Mouse (Mus musculus): ENCODE measurements around the gene Sept9. TPM values are rescaled to one million over a fixed set of nuclear protein-coding genes. Genes with fewer than 3 reads are reported as not detected.

The Sept9 gene
- polyA plus RNA-seq, 1 experiment from 2014 or later: 182 TPM

- 11% methylated on average over 20 of the region's 20 CpGs for WGBS
- Histone ChIP-seq H3K36me3 (replicated peaks; ENCODE audit: control insufficient read depth, insufficient read depth, low read depth, low read length) (no peaks in the 10 kb centered on the region), H3K9me3 (replicated peaks; ENCODE audit: control insufficient read depth, low read length) (no peaks in the 10 kb centered on the region), H3K27me3 (ENCODE audit: control insufficient read depth, insufficient read depth, low read length) (no peaks in the 10 kb centered on the region), H3K4me3 (ENCODE audit: low read depth, low read length) (no peak overlapping the region), H3K9ac (replicated peaks; ENCODE audit: low read length) (peak overlapping the region; percentile 30), H3K4me1 (ENCODE audit: control insufficient read depth, insufficient read depth, low read length) (peaks cover 42% of the 10 kb centered on the region), H3K4me2 (ENCODE audit: low read depth, low read length) (peak overlapping the region; percentile 38), H3K27ac (replicated peaks; ENCODE audit: low read depth, low read length) (peak overlapping the region; percentile 86)
- ATAC-seq (replicated peaks; ENCODE audit: insufficient number of reproducible peaks, low FRiP score, low TSS enrichment, low read depth) (peak; percentile 24; the same call in 1 of the 2 replicates), DNase-seq (ENCODE audit: low spot score) (no peak)
Observed at GRCm38 (mm10) chr11:117317429-117318101, 118.1 kb downstream of the Sept9 start.

DNA sequence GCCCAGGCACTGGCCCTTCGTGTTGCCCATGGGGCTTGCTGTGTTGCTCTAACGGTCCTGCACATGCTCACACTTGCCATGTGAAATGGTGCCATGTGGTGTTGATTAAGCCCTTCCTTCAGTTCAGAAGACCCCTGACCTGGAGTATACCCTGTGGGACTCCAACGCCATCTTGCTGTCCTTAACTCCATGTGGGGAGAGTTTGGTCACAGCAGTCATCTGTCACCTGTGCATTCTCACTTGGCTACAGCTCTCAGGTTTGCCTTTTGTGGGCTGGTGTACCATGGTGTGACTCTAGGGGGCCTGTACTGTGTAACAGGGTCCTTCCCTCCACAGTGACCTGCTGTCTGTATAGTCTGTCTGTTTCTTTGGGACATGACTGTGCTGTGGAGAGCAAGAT lies 118.7 kb downstream of the Sept9 start:
- Histone ChIP-seq H3K4me1 (ENCODE audit: control insufficient read depth, insufficient read depth, low read length) (peaks cover 38% of the 10 kb centered on the region), H3K27me3 (ENCODE audit: control insufficient read depth, insufficient read depth, low read length) (no peaks in the 10 kb centered on the region), H3K9ac (replicated peaks; ENCODE audit: low read length) (peak overlapping the region; percentile 30; the same call in 1 of the 2 replicates), H3K36me3 (replicated peaks; ENCODE audit: control insufficient read depth, insufficient read depth, low read depth, low read length) (no peaks in the 10 kb centered on the region), H3K27ac (replicated peaks; ENCODE audit: low read depth, low read length) (peak overlapping the region; percentile 86), H3K4me2 (ENCODE audit: low read depth, low read length) (peak overlapping the region; percentile 38), H3K4me3 (ENCODE audit: low read depth, low read length) (no peak overlapping the region), H3K9me3 (replicated peaks; ENCODE audit: control insufficient read depth, low read length) (no peaks in the 10 kb centered on the region)
- ATAC-seq (replicated peaks; ENCODE audit: insufficient number of reproducible peaks, low FRiP score, low TSS enrichment, low read depth) (0 out of 2 replicates have a peak, but pooled peaks have one; percentile 12), DNase-seq (ENCODE audit: low spot score) (peak; percentile 72)
- WGBS: 13% methylated on average over 3 of the region's 3 CpGs

DNA sequence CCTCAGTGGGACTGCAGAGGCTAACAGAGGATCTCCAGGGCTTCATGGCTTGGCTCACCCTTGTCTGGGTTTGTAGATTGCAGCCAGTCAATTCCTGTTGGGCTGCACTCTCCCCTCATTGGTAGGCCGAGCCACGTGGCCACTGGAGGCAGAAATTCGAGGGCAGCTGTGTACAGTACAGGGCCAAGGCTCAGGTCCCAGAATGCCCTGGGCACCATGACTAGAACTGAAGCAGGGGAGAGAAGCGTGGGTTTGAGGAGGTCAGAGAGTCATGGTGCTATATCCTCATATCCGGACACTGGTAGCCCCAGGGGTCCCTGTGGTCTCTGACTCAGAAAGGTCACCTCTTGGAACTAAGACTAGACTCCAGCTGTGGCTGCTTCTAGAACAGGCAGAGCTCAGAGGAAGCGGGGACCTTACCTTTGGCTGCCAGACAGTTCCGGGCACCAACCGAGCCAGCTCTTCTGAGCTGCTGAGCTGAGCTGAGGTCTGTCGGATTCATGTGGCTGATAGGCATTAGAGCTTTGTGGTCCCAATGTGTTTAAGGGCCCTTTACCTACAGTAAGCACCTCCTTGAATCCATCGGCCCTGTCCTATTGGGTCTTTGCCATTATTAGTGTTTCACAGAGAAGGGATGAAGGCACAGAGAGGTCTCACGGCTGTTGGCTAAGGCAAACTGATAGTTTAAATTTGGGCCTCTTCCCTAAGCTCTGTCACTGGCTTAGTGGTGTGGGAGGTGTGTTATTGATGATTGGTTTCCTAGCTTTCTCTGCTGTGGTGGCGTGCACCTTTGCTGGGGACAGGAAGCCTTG lies 119.5 kb downstream of the Sept9 start:
- DNase-seq (ENCODE audit: low spot score) (no peak), ATAC-seq (replicated peaks; ENCODE audit: insufficient number of reproducible peaks, low FRiP score, low TSS enrichment, low read depth) (0 out of 2 replicates have a peak, but pooled peaks have one; percentile 25)
- Histone ChIP-seq H3K4me2 (ENCODE audit: low read depth, low read length) (no peak overlapping the region), H3K27me3 (ENCODE audit: control insufficient read depth, insufficient read depth, low read length) (no peaks in the 10 kb centered on the region), H3K4me1 (ENCODE audit: control insufficient read depth, insufficient read depth, low read length) (peaks cover 40% of the 10 kb centered on the region), H3K9ac (replicated peaks; ENCODE audit: low read length) (no peak overlapping the region), H3K9me3 (replicated peaks; ENCODE audit: control insufficient read depth, low read length) (no peaks in the 10 kb centered on the region), H3K36me3 (replicated peaks; ENCODE audit: control insufficient read depth, insufficient read depth, low read depth, low read length) (no peaks in the 10 kb centered on the region), H3K4me3 (ENCODE audit: low read depth, low read length) (no peak overlapping the region), H3K27ac (replicated peaks; ENCODE audit: low read depth, low read length) (peak overlapping the region; percentile 86)
- 34% methylated on average over 12 of the region's 12 CpGs for WGBS

DNA sequence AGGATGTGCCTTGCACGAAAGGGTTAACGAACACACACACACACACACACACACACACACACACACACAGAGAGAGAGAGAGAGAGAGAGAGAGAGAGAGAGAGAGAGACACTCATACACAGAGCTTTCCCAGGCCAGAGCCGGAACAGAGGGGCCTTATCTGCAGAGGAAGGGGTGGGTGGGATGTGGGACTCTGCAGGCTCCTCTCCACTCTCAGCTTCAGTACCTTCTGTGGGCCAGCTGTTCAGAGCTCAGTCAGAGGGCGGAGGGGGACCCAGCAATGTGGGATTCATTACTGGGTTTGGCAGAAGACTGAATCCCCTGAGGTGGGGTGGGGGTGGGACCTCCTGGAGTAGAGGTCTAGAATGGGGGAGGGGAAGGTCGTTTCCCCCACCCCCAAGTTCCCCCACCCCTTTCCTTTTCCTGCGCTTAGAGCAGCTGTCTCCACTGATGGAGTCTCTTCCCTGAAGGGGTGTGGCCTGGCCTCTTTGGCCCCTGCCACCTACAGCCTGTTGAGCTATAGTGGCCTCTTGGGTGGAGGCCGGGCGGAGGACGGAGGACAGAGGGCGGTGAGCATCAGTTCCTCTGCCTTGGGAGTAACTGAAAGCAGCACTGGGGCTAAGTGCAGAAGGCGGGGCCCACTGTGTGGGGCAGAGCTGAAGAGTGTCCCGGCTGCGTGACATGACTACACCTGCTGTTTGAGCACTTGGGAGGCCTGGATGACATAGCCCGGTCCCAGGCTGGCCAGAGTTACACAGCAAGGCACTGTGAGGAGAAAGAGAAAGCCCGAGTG lies 120.3 kb downstream of the Sept9 start:
- ATAC-seq (replicated peaks; ENCODE audit: insufficient number of reproducible peaks, low FRiP score, low TSS enrichment, low read depth) (peak; percentile 50), DNase-seq (ENCODE audit: low spot score) (peak; percentile 88)
- Histone ChIP-seq H3K27me3 (ENCODE audit: control insufficient read depth, insufficient read depth, low read length) (no peaks in the 10 kb centered on the region), H3K4me3 (ENCODE audit: low read depth, low read length) (no peak overlapping the region), H3K9me3 (replicated peaks; ENCODE audit: control insufficient read depth, low read length) (no peaks in the 10 kb centered on the region), H3K4me2 (ENCODE audit: low read depth, low read length) (peak overlapping the region; percentile 16; the same call in 1 of the 2 replicates), H3K4me1 (ENCODE audit: control insufficient read depth, insufficient read depth, low read length) (peaks cover 41% of the 10 kb centered on the region), H3K9ac (replicated peaks; ENCODE audit: low read length) (no peak overlapping the region), H3K36me3 (replicated peaks; ENCODE audit: control insufficient read depth, insufficient read depth, low read depth, low read length) (no peaks in the 10 kb centered on the region), H3K27ac (replicated peaks; ENCODE audit: low read depth, low read length) (peak overlapping the region; percentile 86)
- 17% methylated on average over 13 of the region's 15 CpGs for WGBS

- no peak for DNase-seq (ENCODE audit: low spot score)
- Histone ChIP-seq H3K4me3 (ENCODE audit: low read depth, low read length) (no peak overlapping the region), H3K36me3 (replicated peaks; ENCODE audit: control insufficient read depth, insufficient read depth, low read depth, low read length) (no peaks in the 10 kb centered on the region), H3K27me3 (ENCODE audit: control insufficient read depth, insufficient read depth, low read length) (no peaks in the 10 kb centered on the region), H3K9ac (replicated peaks; ENCODE audit: low read length) (no peak overlapping the region), H3K27ac (replicated peaks; ENCODE audit: low read depth, low read length) (peak overlapping the region; percentile 86), H3K4me1 (ENCODE audit: control insufficient read depth, insufficient read depth, low read length) (peaks cover 42% of the 10 kb centered on the region), H3K4me2 (ENCODE audit: low read depth, low read length) (no peak overlapping the region), H3K9me3 (replicated peaks; ENCODE audit: control insufficient read depth, low read length) (no peaks in the 10 kb centered on the region)
- no peak for ATAC-seq (replicated peaks; ENCODE audit: insufficient number of reproducible peaks, low FRiP score, low TSS enrichment, low read depth)
- 51% methylated on average over 3 of the region's 3 CpGs for WGBS
Observed at GRCm38 (mm10) chr11:117320482-117320881, 121.0 kb downstream of the Sept9 start.

DNA sequence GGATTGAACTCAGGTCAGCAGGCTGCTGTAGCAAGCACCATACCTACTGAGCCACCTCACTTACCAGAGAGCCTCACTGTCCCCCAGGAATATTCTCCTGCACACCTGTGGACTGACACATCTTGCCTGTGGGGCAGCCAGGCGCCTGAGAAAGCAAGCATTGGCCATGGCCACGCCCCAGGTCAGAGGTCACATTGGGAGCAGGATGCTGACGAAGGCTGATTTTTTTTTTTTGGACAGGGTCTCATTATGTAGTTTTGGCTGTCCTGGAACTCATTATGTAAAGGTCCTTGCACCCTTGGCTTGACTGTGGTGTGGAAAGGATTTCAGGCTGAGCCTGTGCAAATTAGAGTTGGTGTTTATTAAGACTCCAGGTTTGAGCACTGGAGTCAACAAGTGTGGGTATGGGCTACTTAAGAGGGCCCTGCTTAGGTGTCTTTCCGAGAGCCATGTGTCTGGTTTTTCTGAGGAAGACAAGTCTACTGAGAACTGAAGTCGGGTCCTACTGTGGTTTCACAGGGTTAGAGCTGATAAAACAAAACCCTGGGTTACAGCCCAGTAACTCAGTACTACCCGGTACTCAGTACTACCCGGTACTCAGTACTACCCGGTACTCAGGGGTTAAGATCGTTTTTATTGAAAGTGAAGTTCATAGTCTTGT lies 122.0 kb downstream of the Sept9 start:
- H3K4me3 ChIP-seq (ENCODE audit: low read depth, low read length): no peak overlapping the region
- WGBS: 51% methylated on average over 9 of the region's 9 CpGs
- ATAC-seq (replicated peaks; ENCODE audit: insufficient number of reproducible peaks, low FRiP score, low TSS enrichment, low read depth) (no peak), DNase-seq (ENCODE audit: low spot score) (no peak)
- H3K36me3 ChIP-seq (replicated peaks; ENCODE audit: control insufficient read depth, insufficient read depth, low read depth, low read length): no peaks in the 10 kb centered on the region
- peaks cover 48% of the 10 kb centered on the region for H3K4me1 ChIP-seq (ENCODE audit: control insufficient read depth, insufficient read depth, low read length)
- no peaks in the 10 kb centered on the region for H3K9me3 ChIP-seq (replicated peaks; ENCODE audit: control insufficient read depth, low read length)
- H3K4me2 ChIP-seq (ENCODE audit: low read depth, low read length): no peak overlapping the region
- no peak overlapping the region for H3K9ac ChIP-seq (replicated peaks; ENCODE audit: low read length)
- no peak overlapping the region for H3K27ac ChIP-seq (replicated peaks; ENCODE audit: low read depth, low read length)
- H3K27me3 ChIP-seq (ENCODE audit: control insufficient read depth, insufficient read depth, low read length): no peaks in the 10 kb centered on the region

DNA sequence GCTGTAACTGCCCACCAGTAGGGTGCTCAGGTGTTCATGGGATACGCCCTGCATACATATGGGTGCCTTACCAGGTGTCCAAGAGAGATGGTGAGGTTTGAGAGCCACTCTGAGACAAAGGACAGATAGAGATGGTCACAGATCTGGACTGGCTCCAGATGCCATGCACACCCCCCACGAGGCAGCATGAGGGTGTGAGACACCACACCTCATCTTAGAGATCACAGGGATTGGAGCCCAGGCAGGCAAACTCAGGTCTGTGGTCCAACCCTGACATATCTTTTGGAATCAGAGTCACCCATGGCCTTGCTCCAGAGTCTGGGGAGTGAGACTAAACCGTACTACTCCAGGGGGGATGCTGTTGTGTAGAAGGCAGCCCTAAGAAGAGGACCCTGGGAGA lies 122.8 kb downstream of the Sept9 start:
- H3K9me3 ChIP-seq (replicated peaks; ENCODE audit: control insufficient read depth, low read length): no peaks in the 10 kb centered on the region
- H3K36me3 ChIP-seq (replicated peaks; ENCODE audit: control insufficient read depth, insufficient read depth, low read depth, low read length): no peaks in the 10 kb centered on the region
- H3K9ac ChIP-seq (replicated peaks; ENCODE audit: low read length): no peak overlapping the region
- DNase-seq (ENCODE audit: low spot score) (no peak), ATAC-seq (replicated peaks; ENCODE audit: insufficient number of reproducible peaks, low FRiP score, low TSS enrichment, low read depth) (no peak)
- WGBS: 91% methylated on average over 3 of the region's 3 CpGs
- peaks cover 44% of the 10 kb centered on the region for H3K4me1 ChIP-seq (ENCODE audit: control insufficient read depth, insufficient read depth, low read length)
- H3K4me2 ChIP-seq (ENCODE audit: low read depth, low read length): no peak overlapping the region
- H3K4me3 ChIP-seq (ENCODE audit: low read depth, low read length): no peak overlapping the region
- H3K27ac ChIP-seq (replicated peaks; ENCODE audit: low read depth, low read length): no peak overlapping the region
- H3K27me3 ChIP-seq (ENCODE audit: control insufficient read depth, insufficient read depth, low read length): no peaks in the 10 kb centered on the region

Measured in embryonic facial prominence, embryonic 11.5 days (tissue).